Mouse (Mus musculus) neural tube, embryonic 10.5 days (tissue): Measurements from ENCODE around the gene Setd7.
A peak's percentile ranks its signal among the peaks of the same experiment; 100 is the strongest.
"Not testable (repeated sequence)": the region's sequence is repeated elsewhere in the genome, so short reads cannot be mapped to it uniquely, and the experiment has no call there.

ENCODE experiments used
- DNase-seq: peaks from one replicate; pipeline ENCODE4 v3.0.0-alpha.2; 2017; ENCODE audit warnings: low spot score; ENCODE audit errors: extremely low spot score

The Setd7 gene

DNA sequence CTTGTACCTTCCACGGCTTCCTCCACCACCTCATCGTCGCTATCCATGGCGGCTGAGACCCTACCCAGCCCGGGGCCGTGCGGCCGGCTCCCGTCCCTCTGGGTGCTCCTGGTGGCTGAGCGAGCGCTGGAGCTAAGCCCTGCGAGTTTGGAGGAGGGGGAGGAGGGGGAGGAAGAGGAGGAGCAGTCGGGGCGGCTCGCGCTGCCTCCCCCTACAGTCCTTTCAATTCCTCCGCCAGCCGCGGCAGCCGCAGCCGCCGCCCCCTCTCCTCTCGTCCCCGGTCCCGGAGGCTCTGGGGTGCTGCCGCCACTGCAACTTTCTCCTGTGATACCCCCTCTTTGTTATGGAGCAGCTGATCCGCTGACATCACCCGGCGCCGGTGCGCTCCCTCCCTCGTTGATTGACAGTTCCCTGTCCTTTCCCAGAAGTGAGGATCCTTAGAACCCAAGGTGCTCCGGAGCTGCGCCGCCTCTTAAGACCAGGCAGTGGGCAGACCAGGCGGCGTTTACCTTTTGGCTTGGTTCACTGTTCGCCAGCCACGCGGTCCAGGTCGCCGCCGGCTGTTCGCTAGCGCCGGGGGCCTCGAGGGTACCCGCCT lies at the start of gene Setd7:
Setd7 (minus strand) TSS at position 369 of the 598 bp plus-strand sequence.
- peak; percentile 85 for DNase-seq

DNA sequence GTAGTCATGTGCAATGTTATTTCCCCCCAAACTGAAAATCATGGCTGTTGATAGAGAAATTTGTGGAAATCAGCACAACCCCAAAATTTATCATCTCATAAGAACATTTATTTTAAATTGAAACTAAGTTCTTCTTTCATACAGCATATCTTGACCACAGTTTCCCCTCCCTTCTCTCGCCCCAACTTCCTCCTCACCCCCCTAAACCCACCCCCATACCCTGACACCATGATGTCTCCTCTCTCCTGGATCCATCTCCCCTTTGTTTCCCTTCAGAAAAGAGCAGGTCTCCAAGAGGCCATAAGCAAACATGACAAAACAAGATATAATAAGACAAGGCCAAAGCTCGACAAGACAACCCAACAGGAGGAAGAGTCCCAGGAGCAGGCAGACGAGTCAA lies 43.8 kb upstream of the Setd7 start:
- DNase-seq, result no peak

DNA sequence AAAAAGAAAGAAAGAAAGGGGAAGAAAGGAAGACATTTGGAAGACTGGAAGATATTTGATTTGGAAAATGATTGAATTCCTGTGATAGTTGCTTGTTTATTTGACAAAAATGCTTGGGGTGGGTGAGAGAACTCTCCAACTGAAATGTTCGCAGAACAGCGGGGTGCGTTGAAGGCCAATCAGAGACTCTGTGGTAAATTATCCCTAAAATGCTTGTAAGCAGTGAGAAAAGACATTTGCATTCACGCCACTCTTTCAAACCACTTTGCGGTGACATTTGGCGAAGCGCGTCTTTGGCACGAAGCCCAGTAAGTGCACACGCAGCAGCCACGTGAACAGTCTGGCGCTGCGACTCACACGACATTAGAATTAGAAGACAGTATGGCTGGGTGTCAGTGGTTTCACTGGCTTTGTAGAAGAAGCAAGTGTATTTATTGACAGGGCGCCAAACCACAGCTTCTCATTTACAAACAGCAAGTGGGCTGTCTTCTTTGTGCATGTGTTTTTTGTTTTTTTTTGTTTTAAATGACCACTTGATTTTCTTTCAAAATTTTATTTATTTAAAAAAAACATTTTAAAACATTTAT lies 43.1 kb upstream of the Setd7 start:
- no peak for DNase-seq

DNA sequence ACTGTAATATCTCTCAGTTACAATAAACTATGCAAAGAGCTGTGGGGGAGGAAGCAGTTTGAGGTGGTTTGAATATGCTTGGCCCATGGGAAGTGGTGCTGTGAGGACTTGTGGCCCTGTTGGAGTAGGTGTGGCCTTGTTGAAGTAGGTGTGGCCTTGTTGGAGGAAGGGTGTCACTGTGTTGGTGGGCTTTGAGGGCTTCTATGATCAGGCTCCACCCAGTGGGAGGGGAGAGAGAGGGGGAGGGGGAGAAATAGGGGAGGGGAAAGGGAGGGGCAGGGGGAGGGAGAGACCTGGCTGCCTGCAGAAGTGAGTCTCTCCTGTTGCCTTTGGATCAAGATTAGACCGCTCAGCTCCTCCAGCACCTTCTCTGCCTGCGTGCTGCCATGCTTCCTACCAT lies 40.8 kb upstream of the Setd7 start:
- no peak for DNase-seq

DNA sequence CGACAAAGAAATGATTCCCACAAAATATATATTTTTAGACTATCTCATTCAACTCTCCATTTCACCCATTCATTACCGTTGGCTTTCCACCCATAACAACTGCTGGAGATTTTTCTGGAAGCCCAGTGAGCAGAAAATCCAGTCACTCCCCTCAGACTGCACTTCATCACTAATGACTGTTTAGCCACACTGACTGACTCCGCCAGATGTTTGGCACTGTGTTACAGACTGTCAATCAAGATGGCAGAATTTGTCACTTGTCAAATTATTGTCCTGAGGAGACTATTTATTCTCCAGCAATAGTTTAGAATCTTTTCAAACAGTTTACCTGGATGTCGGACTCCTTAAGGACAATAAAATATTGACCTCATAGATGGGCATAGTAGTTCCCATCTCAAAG lies 40.0 kb upstream of the Setd7 start:
- DNase-seq, result no peak

DNA sequence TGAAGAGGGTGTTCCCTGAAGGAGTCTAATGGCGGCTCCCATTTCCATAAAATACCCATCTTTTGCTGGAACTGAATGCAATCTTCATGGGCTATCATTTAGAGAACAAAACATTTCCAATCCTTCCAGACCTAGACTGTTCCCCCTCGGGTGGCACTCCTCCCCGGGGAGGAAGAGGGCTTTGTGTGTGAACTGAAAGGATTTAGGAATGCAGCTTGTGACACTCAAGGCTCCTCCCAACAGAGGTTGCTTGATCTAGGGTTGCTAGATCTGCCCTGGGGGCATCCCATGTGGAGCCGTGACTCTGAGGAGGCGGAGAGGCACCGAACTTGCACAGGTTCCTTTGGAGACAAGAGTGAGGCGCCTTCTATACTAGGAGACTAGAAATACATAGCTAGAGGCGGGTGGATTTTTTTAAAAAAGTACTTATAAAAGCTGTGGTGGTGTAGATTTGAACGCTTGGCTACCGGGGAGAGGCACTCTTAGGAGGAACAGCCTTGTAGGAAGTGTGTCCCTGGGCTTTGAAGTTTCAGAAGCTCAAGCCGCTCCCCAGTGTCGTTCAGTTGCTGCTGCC lies 38.5 kb upstream of the Setd7 start:
- DNase-seq, result no peak

DNA sequence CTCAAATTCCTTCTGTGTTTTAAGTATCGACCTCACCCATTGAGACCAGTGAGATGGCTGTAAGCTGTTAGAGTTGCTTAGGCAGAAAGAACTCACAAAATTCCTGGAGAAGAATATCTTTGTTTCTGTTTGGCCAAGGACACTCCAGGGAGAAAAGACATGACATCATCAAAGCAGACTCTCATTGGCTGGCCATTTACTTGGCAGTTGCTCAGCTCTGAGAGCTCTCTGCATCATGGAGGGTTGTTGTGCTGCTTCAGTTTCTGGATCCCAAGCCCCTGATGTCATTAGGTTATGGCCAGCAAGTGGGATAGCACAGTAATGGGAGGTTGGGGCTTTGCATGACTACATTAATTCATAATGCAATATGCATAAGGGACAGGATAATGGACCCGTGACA lies 35.9 kb upstream of the Setd7 start:
- DNase-seq, result no peak

DNA sequence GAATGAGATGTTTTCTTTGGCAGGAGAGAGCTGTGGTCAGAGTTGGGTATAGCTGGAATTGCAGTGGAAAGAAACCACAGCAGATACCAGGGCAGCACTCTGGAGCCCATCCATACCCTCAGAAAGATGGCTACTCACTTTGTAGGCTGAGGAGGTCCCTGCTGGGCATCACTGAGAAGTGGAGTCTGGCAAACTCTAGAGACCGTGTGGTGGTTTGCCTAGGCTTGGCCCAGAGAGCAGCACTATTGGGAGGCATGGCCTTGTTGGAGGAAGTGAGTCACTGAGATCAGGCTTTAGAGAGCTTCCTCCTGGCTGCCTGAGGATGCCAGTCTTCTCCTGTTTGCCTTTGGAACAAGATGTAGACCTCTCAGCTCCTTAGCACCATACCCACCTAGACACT lies 32.8 kb upstream of the Setd7 start:
- DNase-seq, result no peak

DNA sequence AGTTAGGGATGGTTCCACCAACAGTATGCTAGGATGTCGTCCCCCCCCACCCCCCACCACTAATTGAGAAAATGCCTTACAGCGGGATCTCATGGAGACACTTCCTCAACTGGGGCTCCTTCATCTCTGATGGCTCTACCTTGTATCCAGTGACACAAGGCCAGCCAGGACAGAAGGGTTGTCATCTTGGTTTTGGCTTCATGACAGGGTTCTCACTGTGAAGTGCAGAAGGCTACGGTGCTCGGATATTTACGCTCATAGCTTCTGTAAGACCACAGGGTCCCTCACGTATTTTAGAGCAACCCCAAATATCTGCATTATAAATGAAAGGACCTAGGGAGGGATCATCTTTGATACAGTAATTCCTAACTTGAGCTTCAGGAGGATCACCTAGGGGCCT lies 30.9 kb upstream of the Setd7 start:
- no peak for DNase-seq

DNA sequence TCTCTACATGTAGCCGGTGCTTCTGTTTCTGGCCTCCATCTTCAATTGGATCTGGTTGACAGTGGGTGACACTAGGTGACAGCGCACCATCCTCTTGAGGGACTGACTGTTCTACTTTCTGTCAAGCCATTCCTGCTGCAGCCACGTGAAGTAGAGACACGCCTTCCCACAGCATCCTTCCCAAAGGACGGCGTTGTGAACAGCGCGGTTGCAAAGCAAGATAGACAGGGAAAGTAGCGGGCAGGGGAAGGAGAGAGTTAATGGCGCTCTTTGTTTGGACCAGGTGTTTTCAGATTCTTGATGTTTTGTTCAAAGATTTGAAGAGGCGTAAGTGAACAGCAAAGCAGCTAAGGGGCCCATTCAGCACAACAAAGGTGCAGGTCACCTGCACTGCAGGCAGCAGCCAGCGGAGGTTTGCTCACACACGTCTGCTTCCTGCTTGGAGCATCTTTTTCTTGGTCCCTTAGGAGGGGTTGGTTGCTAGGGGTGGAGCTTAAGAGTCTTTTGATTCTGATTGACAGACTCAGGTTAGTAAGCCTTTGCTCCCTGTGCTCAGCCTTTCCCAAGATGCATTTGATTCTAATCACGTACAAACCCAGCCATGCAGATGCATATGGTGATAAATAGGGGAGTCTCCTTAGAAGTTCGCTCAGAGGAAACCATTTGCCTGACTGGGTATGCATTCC lies 29.7 kb upstream of the Setd7 start:
- no peak for DNase-seq

DNA sequence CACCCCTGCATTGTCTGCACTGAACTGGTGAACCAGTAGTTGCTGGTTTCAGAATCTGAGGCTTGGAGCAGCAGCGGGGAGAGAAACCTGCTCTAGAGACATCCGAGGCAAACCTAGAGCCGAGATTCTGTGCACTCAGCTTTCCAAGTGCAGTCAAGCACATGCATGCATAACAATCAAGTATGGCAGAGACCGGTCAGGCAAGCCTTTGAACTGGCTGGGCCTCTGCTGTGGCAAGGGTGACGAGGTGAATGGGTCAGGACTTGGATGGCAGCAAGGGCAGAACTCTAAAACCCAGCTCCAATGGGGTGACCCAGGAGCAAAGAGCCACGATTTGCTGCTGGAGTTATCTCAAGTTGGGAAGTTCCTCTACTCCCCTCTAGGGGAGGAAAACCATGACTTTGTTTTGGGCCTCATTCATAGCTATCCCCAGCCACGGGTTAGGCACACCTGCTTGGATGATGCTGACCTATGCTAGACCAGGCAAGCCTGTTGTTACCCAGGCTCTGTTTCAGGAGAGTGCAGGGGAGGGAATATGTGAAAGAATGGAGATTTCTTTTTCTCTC lies 27.1 kb upstream of the Setd7 start:
- DNase-seq, result no peak

DNA sequence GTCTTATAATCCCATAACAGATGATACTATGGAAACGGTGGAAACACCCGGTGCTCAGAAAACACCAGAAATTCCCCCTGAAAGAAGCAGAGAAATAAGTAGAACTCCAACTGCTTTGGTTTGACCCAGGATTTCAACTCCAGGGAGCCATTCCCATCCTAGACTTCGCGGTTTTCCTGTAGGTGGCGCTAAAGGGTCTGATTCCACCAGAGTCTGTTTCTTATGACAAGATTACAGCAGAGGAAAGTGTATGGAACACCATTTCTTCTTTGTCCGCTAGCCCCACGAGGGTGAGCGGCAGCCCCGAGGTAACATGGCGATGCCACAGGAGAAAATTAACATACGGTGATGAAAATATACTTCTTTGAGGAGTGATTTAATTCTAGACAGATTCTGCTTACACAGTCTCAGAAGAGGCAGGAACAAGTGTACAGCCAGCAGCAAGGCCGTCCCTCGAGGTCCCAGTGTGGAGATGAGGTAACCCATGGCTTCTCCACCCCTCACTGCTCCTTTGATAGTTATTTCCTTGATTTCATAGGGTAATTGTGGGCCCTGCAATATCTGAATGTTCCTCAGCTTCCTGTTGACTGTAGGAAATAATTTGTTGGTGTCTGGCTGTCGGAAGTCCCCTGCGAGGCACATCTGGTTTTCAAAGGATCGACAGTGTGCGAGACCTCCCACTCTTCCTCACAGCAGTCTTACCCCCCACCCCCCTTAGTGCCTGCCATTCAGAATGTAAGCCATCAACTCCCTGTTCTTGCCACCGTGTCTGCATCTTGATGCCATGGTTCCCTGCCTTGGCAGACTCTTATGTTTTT lies 23.1 kb upstream of the Setd7 start:
- peak; percentile 83 for DNase-seq

DNA sequence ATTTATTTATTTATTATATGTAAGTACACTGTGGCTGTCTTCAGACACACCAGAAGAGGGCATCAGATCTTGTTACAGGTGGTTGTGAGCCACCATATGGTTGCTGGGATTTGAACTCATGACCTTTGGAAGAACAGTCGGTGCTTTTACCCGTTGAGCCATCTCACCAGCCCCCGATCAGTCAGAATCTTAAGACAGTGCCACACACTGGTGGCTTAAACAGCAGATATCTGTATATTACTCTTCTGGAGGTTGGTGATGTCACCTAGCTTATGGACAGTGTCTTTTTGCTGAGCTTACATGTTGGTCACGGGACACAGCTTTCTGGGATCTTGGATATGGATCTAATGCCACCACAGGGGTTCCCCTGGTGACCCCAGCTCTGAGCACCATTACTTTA lies 18.6 kb upstream of the Setd7 start:
- DNase-seq, result not testable (repeated sequence)

DNA sequence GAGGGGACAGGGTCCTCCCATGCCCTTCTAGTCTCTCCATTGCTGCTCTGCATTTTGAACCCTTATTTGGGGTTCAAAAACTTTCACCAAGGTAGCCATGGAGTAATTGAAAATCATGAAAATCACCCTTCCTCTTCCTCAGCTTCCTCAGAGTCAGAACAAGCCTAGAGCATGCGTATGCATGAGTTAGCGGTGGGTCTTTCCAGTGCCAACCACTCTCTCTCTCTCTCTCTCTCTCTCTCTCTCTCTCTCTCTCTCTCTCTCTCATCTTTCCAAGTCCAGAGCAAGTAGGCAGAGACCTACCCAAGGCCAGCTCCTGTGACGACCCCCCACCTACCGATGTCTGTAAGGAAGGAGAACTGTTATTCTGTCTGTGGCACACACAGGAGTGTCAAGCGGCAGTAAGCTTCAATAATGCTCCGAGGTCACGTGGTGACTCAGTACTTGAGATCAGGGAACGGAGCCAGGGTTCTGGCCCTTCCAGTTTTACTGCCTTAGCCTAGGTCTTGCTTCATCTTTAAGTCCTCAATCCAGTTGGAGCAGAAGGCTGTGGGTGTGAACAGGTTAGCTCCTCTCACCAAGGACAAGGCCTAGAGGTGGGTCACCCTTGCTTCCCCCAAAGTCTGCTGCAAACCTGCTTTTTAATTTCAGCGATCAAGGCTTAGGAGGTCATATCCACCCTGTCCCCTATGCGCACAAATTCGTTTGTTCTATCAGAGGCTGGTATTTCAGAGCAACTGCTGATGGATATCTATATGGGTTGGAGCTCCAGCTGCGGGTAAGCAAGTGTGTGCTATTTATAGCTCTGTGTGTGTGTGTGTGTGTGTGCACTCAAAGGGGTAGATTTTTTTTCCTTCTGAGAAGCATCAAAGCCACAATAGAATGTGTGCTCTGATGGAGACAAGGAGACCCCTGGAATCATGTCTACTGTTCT lies 17.4 kb upstream of the Setd7 start:
- DNase-seq, result no peak

DNA sequence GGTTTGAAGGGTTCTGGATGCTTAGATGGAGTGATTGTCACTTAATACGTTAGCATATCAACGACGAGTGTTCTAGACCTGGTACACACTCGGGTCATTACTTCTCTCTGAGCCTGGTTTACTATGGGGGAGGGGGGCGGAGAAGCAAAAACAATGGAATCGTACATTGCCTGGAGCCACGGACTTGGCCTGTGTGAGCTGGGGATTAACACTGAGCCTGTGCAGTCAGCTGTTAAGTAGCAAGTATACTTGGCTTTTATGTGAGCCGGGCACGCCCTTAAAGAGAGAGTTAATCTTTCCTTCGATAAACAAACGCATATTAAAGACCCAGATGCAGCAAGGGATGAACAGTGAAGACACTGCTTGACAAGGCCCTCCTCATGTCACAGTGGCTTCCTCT lies 16.7 kb upstream of the Setd7 start:
- no peak for DNase-seq

DNA sequence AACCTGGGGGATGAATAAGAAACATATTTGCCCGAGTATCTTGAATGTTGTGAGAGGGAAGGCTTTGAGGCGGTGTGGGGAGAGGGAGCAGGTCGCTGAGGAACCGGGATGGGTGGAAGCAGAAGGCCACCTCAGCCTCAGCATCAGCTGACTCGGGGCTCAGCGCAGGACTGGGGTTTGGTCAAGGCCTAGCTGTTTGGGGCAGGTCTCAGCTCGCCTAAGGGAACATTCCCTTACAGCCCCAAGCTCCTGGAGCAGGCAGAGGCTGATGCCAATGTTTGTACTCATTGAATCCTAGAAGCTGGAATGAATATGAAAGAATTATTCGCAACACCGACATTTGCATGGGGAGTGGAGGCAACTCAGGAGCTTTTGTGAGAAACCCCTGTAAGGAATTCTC lies 13.2 kb upstream of the Setd7 start:
- DNase-seq, result no peak

DNA sequence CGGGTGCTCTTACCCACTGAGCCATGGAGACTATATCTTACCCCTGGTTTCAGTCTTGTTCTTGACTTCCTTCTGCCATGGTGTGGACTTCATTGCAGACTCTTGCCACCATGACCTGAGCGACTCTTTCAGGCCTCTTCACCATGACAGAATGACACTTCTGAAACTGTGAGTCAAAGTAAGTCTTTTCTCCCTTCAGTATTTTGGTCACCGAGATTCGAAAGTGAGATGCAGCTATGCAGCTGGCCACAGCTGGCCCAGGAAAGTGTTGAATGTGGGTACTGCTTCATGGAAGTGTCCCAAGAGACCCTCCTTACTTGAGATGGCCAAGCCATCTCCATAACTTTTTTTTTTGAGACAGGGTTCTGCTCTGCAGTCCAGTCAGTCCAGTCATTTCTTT lies 9.5 kb upstream of the Setd7 start:
- DNase-seq, result no peak

DNA sequence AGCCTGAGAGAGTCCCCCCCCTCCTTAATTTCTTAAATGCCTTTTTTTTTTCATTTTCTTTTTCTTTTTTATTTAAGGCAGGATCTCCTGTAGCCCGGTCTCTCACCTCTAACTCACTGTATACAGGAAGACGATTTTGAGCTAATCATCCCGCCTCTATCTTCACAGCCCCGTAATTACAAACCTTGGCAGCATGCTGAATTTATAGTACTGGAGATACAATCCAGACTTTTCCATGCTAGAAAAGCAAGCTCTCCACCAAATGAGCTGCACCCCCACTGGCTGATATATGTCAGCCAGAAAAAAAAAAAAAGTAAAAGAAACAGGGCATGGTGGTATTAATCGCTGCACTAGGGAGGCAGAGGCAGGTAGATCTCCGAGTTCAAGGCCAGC lies 1.3 kb upstream of the Setd7 start:
- no peak for DNase-seq

DNA sequence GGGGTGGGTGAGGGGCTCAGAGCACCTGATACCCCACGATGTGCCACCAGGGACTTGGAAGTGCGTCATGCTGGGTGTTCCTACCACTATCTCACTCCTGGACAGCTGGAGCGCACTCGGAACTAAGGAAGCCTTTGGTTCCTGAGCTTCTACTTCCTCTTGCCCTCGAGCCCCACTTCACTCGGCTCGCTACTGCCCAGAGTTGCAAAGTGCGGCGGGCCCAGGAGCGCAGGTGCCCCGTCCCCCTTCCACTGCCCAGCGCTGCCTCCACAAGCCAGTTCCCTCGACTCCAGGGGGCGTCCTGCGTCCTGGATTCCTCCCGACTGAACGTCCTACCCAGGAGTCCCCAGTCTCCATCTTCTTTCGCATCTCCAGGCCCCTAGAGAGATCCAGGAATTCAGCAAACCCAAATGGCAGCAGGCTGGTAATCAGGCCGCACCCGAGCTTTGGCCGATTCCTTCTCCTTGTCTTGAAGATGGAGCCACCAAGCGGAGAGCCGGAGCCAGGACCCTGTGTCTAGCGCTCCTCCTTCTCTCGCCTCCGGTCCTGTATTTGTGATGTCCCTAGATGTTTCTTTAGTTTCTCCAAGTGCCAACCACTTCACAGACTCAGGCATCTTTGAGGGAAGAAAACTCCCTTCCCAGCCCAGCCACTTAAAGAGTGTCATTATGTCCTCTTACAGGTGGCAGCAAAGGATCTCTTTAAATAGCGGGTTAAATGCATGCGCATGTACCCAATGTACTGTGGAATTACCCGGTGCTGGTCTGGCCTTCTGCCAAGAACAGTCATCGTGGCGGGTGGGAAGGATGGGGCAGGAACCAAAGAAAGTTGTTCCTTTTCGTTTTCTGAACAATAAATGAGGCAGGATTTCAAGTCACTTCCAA lies 672 bp upstream of the Setd7 start:
- peak; percentile 76 for DNase-seq
